Mouse (Mus musculus) erythroblast, embryonic 14.5 days (primary cell): ENCODE data around the gene Krt25.

Source experiments
- GATA1 ChIP-seq: IDR thresholded peaks from 2 replicates; pipeline ENCODE4 v1.6.1; 2012; ENCODE audit warnings: low read length, inconsistent platforms, mixed read lengths
- TAL1 ChIP-seq: IDR thresholded peaks from 3 replicates; pipeline ENCODE4 v1.6.1; 2012; ENCODE audit warnings: low read length, inconsistent platforms, mixed read lengths

DNA sequence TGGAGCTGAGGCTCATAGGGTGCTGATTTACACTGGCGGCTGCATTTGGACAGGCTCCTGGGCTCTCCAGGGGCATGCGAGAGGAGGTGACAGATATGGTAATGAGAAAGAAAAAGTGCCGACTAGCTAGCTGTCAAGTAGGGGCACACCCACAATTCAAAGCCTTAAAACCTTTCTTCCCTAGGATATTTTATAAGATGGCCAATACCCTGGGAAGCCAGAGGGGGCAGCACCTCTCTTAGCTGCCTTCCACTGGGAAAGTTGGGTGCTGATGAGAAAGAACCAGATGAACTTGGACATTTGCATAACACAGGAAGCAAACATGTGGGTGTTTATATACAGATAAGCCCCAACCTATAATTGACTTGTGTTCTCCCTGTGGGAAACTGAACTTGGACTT, 46.5 kb upstream of the Krt25 start:
- TF ChIP-seq TAL1: no peak
- TF ChIP-seq GATA1: no peak
